Mouse (Mus musculus): Measurements from ENCODE around the gene Sqstm1.

The Sqstm1 gene

DNA sequence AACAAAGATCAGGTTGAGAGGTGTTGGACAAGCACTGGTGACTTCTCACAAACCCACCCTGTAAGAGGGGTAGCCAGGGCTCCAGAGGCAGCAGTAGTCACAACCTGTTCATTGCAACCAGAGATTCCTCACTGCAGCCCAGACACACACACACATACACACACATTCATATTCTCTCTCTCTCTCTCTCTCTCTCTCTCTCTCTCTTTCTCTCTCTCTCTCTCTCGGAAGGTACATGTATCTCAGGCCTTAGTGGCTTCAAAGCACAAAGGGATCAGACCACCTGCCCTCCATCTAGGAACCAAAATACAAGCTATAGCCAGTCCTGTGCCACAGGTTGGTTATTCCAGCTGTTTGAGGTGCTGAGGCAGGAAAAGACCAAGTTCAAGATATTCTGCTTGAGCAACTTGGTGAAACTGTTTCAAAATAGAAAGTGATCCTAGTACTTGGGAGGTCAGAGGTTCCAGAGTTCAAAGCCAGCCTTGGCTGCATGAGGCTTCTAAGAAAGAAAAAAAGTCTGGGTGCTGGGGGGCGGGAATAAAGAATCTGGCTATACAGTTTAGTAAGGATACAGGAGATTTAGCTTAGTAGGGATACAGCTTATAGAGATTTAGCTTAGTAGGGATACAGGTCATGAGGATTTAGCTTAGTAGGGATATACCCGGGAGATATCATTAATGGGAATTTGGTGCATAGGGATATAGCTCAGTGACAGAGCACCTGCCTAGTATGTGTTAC, 864 bp upstream of the Sqstm1 start:
- ATAC-seq (ENCODE audit: insufficient number of reproducible peaks, low FRiP score, low TSS enrichment) = no peak

DNA sequence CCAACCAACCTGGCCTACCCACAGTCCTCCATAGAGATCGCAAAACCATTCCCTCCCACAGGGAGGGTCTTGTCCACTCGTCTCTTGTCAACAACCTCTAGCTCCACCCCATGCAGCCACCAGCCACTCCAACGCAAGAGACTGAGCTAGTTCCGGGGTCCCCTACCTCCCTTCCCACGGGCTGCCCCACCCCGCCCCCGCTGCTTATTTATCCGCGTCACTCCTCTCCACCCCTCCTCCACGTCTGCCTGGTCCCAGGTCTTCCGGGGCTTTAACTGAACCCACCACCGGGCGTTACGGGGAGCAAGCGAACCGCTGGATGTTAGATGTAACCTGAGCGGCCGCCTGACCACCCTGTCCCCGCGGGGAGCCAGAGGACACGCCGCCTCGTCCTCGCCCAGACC, 524 bp downstream of the Sqstm1 start:
- peak; percentile 96 for ATAC-seq (ENCODE audit: insufficient number of reproducible peaks, low FRiP score, low TSS enrichment)

DNA sequence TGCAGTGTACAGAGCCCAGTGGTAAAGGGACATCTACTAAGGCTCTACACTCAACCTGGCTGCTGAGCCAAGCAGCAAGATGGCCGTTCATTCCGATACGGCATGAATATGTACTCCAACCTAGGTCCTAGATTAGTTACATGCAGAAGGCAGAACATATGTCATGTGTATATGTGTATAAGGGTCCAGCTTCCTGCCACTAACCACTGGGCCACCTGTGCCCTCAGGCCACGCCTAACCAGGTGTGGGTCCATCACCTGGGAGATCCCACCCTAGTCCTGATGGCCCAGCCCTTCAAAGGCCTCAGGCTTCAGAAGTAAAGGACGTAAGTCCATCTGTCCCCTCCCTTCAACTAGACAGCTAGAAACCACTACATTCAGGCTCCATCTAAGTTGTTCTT, 2.6 kb downstream of the Sqstm1 start:
- ATAC-seq (ENCODE audit: insufficient number of reproducible peaks, low FRiP score, low TSS enrichment) = no peak

DNA sequence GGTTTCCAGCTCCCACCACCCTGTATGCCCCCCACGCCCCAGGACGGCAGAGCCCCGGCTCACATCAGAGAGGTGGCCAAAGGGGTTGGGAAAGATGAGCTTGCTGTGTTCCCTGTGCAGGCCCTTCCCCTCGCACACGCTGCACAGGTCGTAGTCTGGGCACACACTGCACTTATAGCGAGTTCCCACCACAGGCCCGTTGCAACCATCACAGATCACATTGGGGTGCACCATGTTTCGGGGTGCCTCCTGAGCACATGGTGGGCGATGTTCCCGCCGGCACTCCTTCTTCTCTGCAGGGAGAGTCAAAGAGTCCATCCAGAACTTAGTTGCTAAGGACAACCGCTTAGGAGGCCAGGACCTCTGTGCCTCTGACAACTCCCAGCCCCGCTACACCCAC, 3.3 kb downstream of the Sqstm1 start:
- no peak for ATAC-seq (ENCODE audit: insufficient number of reproducible peaks, low FRiP score, low TSS enrichment)

DNA sequence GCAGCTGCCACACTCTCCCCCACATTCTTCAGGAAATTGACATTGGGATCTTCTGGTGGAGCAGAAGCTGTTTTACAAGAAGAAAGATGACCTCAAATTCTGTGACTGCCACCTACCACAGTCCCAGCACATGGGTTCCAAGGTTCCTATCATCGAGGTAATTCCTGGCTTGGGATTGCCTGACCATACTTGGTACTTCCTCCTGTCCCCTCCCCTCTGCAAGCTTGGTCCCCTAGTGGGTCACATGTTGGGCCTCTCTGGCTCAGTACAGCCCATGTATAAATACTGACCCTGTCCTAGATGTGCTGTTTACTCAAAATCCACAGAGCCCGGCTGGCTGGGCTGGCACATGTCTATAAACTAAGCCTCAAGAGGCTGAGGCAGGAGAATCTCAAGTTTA, 4.6 kb downstream of the Sqstm1 start:
- no peak for ATAC-seq (ENCODE audit: insufficient number of reproducible peaks, low FRiP score, low TSS enrichment)

DNA sequence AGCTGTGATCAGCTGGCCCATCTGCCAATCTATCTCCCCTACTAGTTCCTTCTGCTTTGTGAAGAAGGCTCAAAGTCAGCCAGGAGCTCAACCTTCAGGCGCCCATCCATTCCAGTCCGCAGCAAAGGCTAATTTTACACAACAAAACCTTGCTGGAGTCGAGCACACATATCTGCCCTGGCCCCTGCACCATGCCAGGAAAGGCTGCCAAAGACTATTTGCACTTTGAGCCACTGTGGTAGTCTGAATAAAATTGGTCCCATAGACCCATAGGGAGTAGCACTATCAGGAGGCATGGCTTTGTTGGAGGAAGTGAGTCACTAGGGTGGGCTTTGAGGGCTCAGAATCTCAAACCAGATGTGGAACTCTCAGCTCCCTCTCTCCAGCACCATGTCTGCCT, 5.2 kb downstream of the Sqstm1 start:
- no peak for ATAC-seq (ENCODE audit: insufficient number of reproducible peaks, low FRiP score, low TSS enrichment)

DNA sequence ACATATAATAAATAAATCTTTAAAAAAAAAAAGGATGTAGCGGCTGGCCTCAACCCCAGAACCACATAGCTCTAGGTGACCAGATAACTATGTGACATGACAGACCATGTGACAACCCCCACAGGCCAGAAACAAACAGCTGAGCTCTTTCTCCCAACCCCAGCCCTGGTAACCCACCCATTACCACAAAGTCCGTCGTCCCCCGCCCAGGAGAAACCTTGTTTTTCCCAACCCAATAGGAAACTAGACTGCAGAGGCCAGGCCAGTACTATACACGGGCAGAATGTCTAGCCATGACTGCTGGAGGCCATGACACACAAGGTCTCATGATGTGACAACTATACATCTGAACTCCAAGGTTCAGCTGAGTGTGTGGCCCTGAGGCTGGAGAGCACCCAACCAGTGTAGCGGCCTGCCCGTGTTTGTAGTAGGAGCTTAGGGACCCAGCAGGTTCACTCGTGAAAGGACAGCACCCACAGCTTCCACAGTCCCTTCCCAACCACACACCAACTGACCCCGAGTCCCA, 7.3 kb downstream of the Sqstm1 start:
- ATAC-seq (ENCODE audit: insufficient number of reproducible peaks, low FRiP score, low TSS enrichment) = no peak

DNA sequence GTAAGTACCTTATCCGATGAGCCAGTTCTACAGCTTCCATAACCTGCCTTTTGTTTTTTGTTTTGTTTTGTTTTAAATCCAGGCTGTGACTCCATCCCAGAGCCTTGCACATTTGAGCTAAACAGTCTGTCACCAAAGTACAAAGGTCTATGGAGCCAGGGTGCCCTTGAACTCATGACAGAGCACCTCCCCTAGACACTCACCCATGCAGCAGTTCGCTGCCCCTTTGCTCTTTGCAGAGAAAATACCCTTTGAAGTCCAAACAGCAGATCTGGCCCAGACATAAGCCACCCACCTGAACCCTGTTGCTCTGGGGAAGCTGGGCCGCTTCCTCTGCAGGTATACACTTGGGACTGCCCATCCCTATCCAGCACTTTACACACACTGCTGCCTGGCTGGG, 9.0 kb downstream of the Sqstm1 start:
- ATAC-seq (ENCODE audit: insufficient number of reproducible peaks, low FRiP score, low TSS enrichment) = no peak

DNA sequence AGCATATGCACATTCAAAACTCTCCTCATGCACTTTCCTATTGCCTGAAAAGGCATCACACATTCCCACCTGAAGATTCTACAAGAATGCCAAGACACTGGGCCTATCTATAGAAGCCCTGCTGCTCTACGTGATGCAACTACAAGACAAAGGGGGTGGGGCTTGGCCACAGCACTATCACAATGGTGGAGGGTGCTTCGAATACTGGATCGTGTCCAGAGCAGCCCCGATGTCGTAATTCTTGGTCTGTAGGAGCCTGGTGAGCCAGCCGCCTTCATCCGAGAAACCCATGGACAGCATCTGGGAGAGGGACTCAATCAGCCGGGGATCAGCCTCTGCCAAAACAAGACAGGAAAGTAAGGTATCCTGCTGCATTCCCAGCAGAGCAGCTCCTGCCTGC, 10.0 kb downstream of the Sqstm1 start:
- no peak for ATAC-seq (ENCODE audit: insufficient number of reproducible peaks, low FRiP score, low TSS enrichment)

DNA sequence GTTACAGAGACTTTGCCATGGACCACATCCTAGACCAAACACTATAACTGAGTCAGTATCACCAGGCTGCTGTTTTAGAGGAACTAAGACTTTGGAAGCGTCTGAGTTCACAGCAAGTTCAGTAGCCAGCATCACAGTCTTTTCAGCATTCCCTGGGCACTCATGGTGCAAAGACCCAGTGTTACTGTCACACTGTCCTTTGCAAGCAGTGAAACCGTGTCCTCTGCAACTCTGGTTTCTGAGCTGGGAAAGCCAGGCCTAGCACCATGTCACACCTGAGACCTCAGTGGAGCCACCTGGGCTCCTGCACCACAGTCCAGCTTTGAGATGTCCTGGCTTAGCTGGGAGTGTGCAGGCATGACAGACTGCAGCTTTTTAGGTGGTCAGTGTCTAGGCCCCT, 11.7 kb downstream of the Sqstm1 start:
- ATAC-seq (ENCODE audit: insufficient number of reproducible peaks, low FRiP score, low TSS enrichment) = no peak

DNA sequence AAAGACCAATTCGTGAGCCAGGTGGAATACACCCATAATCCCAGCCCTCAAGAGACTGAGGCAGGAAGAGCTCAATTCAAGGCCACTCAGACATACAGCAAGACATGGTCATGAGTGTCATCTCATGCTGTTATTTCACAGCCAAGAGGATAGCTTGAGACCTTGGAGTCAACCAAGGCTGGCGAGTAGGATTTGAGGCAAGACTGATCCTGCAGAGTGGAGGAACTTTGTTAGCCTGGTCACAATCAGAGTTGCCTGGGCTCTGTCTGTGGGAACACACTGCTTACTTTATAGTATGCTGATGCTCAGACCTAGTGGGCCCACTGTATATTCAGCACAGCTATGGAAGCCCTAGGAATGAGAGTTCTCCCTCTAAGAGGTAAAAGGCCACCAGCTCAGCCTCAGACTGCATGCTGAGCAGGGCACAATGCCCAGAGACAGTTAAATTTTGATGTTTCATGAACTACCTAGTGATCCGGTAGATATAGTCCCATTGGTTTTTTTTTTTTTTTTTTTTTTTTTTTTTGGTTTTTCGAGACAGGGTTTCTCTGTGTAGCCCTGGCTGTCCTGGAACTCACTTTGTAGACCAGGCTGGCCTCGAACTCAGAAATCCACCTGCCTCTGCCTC, 12.3 kb downstream of the Sqstm1 start:
- ATAC-seq (ENCODE audit: insufficient number of reproducible peaks, low FRiP score, low TSS enrichment) = no peak

DNA sequence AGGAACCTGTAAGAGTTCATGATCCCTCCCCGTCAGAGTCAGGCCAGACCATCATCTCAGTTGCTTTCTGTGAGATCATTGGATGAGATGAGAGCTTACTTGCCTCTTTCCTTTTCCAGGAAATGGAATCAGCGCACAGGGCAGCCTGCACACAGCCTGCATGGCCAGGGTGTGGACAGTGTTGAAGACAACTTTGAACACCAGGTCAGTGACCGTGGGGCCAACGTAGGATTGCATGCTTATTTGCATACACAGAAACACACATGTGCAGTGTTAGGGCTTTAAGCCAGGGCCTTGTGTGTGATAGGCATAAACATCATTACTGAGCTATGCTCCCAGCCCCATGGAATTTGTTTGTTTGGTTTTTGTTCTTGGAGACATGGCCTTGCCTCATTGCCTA, 13.1 kb downstream of the Sqstm1 start:
- no peak for ATAC-seq (ENCODE audit: insufficient number of reproducible peaks, low FRiP score, low TSS enrichment)

DNA sequence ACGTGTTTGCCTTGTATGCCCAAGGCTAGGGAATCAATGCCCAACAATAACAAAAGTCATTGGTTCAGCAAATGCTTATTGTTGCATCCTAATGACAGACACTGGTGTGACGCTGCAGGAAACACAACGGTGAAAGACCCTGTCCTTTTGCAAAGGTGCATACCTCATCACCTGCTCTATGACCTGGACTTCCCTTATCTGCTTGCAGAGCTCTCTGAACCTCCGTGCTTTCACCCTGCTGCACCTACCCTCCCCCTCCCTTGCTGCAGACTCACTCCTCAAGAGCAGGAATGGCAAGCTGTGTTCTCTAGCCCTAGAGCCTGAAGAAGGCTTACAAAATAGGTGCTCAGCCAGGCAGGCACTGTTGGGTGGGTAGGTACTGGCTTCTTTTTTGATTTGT, 15.8 kb downstream of the Sqstm1 start:
- ATAC-seq (ENCODE audit: insufficient number of reproducible peaks, low FRiP score, low TSS enrichment) = no peak

DNA sequence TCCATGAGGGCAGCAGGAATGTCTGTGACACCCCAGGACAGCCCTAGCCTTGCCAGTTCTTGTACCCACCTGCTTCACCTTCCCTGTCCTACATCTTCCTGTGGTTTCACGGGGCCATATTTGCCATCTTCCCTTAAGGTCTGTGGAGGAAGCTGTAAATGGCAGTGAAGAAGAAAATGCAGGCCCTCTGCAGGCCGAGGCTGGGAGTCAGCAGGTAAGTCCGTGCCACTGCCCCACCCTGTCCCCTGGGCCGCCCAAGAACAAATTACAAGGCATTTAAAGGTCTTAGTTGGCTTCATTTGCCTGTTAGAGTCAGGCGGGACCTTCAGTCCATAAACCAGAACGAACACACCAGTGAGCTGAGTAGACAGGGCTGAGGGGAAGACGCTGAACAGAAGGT, 16.6 kb downstream of the Sqstm1 start:
- ATAC-seq (ENCODE audit: insufficient number of reproducible peaks, low FRiP score, low TSS enrichment) = no peak

DNA sequence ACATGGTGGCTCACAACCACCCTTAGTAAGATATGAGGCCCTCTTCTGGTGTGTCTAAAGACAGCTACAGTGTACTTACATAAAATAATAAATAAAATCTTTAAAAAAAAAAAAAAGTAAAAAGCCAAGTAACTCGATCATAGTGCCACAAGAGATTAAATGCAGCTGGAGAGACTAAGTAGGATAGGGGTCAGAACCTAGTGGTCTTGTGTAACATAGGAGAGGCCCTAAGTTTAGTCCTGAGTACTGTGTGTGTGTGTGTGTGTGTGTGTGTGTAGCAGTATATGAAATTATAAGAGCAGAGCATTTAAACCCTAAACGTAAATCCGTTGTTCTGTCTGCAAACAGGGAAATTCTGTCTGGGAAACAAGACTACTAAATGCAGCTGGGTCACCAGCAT, 18.3 kb downstream of the Sqstm1 start:
- no peak for ATAC-seq (ENCODE audit: insufficient number of reproducible peaks, low FRiP score, low TSS enrichment)

DNA sequence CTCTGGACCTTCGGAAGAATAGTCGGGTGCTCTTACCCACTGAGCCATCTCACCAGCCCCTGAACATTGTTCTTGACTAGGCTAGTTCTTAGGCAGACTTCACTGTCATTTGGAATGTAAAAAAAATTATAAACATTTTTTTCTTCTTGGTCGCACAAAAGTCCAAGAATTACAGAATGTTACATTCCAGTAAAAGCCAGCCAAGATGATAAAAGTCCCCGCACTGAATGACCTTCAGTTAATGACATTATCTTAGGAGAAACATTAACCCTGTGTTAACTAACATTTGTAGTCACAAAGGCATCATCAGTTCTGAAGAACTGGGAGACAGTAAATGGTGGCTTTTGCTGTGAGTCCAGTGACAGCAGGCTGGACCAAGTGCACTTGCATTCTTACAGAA, 20.3 kb downstream of the Sqstm1 start:
- no peak for ATAC-seq (ENCODE audit: insufficient number of reproducible peaks, low FRiP score, low TSS enrichment)

DNA sequence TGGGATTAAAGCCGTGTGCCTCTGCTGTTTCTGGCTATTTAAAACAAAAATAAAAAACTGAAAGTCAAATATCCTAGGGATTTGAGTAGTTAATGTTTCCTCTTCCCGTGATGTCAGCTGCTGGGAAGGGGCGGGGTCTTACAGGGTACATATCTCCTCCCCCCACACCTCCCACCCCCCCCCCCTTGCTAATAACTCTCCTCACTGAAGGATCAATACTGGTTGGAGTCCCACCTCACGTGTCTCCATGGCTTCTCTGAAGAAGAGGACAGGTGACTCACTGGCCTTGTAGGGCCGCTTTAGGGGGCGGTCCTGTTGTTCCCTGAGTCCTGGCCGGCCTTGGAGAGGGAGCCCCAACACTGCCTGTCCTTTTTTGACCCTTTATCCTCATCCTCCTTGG, 21.9 kb downstream of the Sqstm1 start:
- no peak for ATAC-seq (ENCODE audit: insufficient number of reproducible peaks, low FRiP score, low TSS enrichment)

DNA sequence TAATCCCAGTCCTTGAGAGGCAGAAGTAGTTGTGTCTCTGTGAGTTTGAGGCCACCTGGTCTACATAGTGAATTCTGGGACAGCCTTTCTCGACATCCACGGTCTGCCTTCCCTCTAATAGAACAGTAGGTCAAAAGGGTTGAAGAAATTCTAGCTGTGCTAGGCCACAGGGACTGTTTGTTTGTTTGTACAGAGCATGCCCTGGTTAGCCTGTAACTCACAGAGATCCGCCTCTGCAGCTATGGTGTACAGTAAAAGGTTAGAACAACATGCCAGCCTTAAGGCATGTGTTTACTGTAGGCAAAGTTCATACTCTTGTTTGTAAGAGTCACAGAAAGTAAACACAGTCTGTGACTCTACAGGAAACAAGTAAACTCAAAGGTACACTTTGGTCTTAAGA, 25.8 kb downstream of the Sqstm1 start:
- no peak for ATAC-seq (ENCODE audit: insufficient number of reproducible peaks, low FRiP score, low TSS enrichment)

DNA sequence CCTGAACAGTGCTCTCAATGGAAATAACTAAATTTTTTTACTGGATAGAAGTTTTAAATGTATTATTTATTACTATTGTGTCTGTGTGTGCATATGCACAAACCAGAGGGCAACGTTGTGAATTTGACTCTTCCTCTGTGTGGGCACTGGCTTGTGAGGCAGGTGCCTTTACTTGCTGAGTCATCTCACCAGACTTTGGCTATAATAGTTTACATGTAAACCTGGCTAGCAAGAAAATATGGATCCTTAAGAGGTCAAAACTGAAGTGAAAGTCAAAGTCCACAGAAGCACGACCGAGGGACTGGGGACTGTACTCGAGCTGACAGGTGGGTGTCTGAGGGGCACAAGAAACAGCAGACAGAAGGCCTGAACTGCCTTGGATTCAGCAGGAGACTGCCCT, 27.9 kb downstream of the Sqstm1 start:
- no peak for ATAC-seq (ENCODE audit: insufficient number of reproducible peaks, low FRiP score, low TSS enrichment)

DNA sequence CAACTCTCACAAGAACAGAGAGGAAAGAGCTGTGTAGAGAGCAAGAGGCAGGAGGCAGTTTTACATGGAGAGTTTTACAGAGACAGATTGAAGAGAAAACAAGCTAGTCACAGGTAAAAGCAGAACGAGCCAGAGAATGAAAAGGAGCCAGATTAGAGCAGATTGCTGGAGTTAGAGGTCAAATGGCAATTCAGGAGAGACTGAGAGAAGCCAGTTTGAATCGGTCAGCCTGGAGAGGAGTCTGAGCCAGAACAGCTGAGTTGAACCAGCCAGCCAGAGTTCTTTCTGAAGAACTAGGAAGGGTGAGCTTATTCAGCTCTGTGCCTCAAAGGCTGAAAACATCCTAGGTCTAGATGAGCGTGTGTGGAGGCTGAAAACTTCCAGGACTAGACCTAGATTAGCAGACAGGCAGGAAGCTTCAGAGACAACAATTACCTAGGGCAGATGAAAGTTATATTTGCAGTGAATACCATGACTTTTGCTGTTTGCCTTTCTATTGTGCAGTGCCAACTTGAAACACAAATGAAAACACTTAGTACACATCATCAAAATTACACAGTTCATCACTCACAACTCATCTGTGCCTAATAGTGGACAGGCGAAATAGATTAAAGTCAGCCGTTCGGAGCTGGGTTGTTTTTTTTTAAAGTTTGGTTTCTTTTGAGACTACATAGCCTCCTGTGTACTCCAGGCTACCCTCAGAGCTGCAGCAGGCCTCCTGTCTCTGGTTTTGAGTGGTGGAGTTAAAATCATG, 30.0 kb downstream of the Sqstm1 start:
- ATAC-seq (ENCODE audit: insufficient number of reproducible peaks, low FRiP score, low TSS enrichment) = no peak
